Mouse (Mus musculus) brain, embryonic 14.5 days (tissue): Measurements from ENCODE around the gene Xirp1. TPM values are rescaled to one million over a fixed set of nuclear protein-coding genes. Genes with fewer than 3 reads are reported as not detected.

ENCODE experiments used
- DNase-seq: peaks from one replicate; pipeline ENCODE4 v3.0.0-alpha.2; 2011; ENCODE audit warnings: low read depth
- CTCF ChIP-seq: fragments of 200-500 bp; IDR thresholded peaks from 2 replicates; pipeline ENCODE4 v1.5.1; 2012; ENCODE audit warnings: inconsistent platforms, mild to moderate bottlenecking, moderate library complexity, borderline replicate concordance; ENCODE audit not compliant: insufficient read depth, insufficient read length; ENCODE audit errors: extremely low read depth
- POLR2A ChIP-seq: fragments of 200-500 bp; IDR thresholded peaks from 2 replicates; pipeline ENCODE4 v1.6.1; 2012; ENCODE audit warnings: mild to moderate bottlenecking, inconsistent platforms, borderline replicate concordance; ENCODE audit not compliant: poor library complexity, insufficient read depth, insufficient read length, severe bottlenecking; ENCODE audit errors: extremely low read depth
- polyA plus RNA-seq: library from polyadenylated mRNA; depleted of rRNA; stranded (reverse); fragments of >200 nt; gene quantifications from 2 replicates; pipeline ENCODE4 v1.2.3, GENCODE M21; 2012

Gene Xirp1
- polyA plus RNA-seq, 1 experiment: not detected

DNA sequence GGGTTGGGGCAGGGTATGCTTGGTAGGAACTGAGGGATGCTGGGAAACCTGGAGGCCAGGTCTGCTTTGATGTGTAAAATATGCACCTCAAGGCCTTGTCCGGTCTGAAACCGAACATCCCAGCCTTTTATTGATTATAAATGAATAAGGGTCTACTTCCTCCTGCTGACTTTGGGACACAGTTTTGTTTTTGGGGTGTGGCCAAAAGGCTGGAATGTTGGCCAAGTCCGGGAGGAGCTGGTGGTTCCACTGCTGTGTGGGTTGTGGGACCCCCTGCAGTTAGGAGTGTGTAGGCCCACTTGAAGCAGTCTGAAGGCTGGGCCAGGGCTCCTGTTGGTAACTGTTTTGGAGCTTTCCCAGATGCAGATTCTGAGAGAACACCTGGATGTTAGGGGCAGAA is 17.5 kb downstream of the Xirp1 start:
- TF ChIP-seq POLR2A: no peak
- no peak for TF ChIP-seq CTCF
- no peak for DNase-seq

DNA sequence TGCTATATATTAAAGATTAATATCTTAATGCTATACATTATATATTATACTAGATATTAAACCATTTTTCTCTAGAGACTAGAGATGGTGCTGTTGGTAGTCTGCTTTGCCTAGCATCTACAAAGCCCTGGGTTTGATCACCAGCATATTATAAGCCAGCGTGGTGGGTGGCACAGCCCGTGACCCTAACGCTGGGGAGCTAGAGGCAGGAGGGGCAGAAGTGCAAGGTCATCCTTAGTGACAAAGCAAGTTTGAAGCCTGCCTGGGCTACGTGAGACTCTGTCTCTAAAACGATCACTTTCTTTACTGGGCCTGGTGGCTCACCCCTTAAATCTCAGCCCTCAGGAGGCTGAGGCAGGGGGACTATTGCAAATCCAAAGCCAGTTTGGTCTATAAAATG is 20.5 kb downstream of the Xirp1 start:
- no peak for TF ChIP-seq POLR2A
- TF ChIP-seq CTCF: no peak

DNA sequence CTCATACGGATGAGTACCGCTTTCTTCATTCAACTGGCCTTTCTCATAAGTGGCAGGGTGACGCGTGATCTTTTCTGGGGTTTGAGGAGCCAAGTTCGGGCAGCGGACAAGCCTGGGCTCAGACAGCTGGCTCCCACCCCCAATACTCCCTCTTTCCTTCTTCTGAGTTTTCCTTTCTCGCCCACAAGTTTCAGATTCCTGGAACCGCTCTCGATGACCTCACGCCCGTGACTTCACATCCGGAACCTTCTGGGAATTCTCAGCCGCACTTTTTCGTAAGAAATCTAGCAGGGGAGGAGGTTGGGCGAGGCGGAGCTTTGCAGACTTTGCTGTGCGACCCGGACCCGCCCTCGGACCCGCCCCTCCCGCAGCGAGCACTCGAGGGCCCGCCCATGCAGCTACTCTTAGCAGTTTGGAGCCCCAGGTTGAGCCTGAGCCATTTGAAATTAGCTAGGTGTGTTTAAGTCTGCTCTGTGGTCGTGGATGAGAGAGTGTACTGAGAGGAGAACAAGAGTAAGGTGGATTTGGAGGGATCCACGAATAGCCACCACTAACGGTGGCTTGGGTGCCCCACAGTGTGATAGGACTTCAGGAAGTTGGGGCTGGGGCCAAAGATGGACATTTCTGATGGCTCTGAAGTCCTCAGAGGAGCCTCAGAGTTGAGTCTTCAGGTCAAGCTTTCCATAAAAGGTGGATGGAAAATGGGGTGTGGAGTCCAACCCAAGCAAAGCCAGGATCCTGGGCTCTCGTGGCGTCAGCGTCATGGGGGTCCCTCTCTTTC is 21.3 kb downstream of the Xirp1 start:
- DNase-seq: peak; percentile 82
- TF ChIP-seq POLR2A (no peak), CTCF (no peak)

More for the DNA sequence above, 20.5 kb downstream of the Xirp1 start:
- DNase-seq: no peak

DNA sequence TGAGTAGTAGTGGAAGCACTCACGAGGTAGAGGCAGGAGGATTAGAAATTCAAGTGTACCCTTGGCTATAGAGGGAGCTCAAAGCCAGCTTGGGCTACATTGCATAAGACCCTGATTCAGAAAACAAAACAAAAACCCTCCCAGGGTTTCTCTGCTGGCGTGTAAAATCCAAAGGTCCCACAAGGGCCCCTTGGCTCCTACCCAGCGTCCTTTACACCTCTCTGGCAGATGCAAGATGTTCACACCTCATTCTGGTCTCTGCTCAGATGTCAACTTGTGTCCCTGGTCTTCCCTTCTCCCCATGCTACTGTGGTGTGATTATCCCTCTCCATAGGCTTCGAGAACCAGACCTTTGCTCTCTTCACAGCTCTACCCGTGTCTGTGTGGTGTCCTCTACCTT is 22.6 kb downstream of the Xirp1 start:
- no peak for DNase-seq
- TF ChIP-seq CTCF: no peak
- no peak for TF ChIP-seq POLR2A

DNA sequence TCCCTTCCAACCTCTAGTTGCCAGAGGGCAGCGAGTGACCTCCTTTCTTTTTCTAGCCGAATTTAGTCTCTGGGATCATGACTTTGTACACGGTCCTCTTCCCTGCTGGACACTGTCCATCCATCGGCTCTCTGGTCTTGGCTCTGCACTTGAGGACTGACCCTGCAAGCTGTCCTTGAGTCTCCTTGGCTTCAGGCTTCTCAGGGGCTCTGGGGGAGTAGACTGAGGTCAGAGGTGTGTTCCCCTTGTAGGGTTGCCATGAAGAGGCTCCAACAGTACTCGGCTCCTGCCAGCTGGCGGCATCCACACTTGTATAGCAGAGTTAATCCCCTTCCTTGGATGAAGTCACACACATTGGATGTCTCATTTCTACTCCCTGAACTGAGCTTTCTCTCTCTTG is 23.8 kb downstream of the Xirp1 start:
- DNase-seq: no peak
- no peak for TF ChIP-seq CTCF

DNA sequence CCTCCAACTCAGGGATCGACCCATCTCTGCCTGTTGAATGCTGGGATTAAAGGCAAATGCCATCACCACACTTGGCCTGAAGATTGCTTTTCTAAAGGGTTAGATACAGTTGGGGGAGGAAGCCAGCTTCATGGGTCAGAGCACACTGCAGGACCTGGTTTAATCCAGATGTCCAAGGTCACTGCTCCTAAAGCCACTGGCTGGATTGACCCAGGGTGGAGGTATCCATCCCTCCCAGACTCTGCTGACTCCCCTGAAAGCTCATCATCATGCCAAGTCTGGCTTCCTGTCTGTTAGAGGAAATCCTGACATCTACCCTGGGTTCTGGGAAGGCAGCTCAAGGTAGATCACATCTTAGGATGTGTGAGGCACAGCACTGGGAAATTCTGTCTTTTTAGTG is 24.6 kb downstream of the Xirp1 start:
- TF ChIP-seq CTCF (no peak), POLR2A (no peak)
- DNase-seq: no peak

DNA sequence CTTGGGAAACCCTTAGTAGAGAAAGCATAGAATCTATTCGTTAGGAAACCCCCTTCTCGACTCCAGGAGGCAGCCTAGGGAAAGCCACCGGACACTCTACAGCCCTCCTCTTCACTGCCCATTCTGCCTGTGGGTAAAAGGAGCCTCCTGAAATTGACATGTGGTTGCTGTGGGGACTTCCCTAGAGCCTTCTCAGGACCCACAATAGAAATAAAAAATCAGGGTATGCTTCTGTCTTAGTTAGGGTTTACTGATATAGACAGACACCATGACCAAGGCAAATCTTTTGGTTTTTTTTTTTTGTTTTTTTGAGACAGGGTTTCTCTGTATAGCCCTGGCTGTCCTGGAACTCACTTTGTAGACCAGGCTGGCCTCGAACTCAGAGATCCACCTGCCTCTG is 27.3 kb downstream of the Xirp1 start:
- DNase-seq: no peak
- TF ChIP-seq POLR2A (no peak), CTCF (no peak)

DNA sequence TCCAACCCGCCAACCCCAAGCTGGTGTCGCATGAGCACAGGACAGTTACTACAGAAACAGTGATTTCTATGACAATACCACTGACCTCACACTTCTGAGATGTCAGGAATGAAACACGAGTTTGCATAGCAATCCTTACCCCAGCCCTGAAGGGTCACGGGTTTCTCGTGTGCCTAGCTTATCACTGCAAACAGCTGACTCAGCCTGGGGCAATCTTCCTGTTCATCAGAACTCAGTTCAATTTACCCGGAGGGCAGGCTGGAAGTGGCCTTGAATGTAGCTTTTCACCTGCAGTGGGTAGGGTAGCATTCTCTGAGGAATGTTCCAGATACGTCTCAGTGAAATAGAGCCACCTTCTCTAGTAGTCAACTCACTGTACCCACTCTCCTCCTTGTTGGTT is 29.2 kb downstream of the Xirp1 start:
- DNase-seq: no peak
- TF ChIP-seq CTCF: no peak

DNA sequence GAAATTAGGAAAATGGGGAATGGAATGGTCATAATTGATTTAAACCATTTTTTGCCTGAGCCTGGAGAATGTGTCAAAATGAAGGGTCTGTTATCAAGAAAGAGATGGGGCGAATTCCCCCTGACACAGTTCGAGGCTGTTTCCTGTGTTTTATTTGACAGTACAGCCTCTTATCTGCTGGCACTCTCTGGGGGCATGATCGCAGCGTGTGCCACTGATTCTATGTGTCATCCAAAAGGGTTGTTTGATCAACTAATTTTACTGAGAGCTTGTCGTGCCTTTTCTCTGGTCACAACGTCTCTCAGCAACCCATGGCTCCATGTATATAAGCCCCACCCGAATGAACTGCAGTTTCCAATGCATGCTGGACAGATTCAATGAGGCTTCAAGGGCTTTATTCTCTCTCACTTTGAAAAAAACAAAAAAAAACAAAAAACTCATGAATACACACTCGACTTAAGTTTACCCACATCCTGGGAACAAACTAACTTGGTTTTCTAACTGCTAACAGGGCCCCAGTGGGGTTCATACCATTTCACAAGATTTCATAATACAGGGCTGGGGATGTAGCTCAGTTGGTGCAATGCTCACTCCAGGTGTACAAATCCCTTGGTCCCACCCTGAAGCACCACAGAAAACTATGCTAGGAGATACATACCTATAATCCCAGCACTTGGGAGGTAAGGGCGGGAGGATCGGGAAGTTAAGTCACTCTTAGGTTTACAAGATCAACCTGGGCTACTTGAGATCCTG is 30.1 kb downstream of the Xirp1 start:
- DNase-seq: no peak
- TF ChIP-seq POLR2A: no peak
- TF ChIP-seq CTCF: no peak

DNA sequence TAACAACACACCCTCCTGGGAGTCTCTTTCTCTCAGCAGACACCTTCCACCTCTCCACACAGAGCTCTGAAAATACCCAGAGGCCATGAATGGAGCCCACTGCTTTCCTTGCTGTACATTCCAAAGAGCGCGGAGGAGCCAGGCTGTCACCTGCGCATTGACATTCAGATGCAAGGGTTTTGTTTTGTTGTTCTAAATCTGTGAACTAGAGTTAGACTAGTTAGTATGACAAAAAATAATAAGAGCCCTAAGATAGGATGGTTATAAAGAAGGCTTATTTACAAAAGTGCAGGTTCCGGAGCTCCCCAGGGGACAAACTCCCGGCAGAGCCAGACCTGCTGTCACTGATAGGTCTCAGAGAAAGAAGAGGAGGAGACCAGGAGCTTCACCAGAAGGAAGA is 32.1 kb downstream of the Xirp1 start:
- no peak for DNase-seq
- TF ChIP-seq CTCF: no peak
- TF ChIP-seq POLR2A: no peak

DNA sequence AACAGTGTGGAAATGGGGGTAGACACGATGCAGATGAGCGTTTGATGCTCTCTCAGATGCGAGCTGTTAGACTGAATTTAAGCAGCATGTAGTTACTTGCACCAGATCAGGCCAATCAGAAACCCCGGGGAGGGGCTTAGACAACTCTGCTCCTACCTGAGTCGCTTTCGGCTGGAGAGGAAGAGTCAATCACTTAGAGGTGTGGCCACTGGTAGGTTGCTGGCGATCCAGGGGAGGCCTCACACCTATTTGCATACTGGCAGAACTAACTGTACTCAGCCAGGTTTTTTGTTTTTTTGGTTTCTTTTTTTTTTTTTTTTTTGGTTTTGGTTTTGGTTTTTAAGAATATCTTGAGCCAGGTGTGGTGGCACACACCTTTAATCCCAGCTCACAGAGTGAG is 35.1 kb downstream of the Xirp1 start:
- no peak for DNase-seq
- TF ChIP-seq POLR2A: no peak
- no peak for TF ChIP-seq CTCF
